Mouse (Mus musculus): ENCODE measurements around the gene Vsir.

Gene Vsir

GRCm38 (mm10) chr10:60354003-60354325 is 7.3 kb downstream of the Vsir start:
- no peak for DNase-seq

DNA sequence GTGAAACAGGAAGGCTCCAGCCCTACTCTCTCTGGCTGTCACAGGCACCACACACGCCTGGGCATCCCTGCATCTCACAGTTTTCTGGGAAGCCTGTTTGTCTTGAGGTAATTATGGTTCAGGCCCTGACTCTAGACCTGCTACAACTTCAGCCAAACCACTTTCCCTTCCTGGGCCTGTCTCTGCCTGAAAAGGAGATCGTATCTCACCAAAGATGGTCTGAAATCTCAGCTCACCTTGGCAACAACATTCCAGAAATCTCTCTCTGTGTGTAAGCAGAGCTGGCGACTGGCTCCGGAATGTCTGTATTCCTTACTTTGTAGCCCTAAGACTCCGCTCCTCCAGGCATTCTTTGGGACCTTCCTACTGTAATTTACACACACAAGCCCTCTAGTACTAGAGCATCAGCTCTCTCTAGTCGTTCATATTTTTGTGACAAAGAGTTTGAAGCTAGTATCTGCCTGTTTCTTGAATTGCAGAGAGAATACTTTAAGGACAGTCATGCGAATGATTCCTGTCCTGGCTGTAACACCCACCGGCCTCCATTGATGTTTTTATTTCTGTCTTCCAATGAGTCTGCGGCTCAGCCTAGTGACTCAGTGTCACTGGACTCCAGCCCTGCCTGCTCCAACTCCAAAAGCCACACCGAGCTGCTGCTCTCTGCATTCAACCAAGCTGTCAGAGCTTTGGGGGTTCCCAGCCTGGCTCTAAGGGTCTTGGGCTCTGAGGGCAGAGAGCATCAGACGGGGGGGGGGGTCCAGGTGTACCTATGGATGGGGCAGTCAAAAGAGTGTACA is 8.4 kb downstream of the Vsir start:
- no peak for DNase-seq

- no peak for DNase-seq
Observed at GRCm38 (mm10) chr10:60357441-60357840, 10.8 kb downstream of the Vsir start.

DNA sequence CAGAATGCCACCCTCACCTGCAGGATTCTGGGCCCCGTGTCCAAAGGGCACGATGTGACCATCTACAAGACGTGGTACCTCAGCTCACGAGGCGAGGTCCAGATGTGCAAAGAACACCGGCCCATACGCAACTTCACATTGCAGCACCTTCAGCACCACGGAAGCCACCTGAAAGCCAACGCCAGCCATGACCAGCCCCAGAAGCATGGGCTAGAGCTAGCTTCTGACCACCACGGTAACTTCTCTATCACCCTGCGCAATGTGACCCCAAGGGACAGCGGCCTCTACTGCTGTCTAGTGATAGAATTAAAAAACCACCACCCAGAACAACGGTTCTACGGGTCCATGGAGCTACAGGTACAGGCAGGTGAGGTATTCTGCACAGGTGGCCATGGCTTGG is 11.2 kb downstream of the Vsir start:
- DNase-seq, result no peak

- no peak for DNase-seq
Observed at GRCm38 (mm10) chr10:60358776-60359175, 12.1 kb downstream of the Vsir start.

GRCm38 (mm10) chr10:60361615-60362309 is 15.1 kb downstream of the Vsir start:
- DNase-seq, result no peak

- DNase-seq, result no peak
Observed at GRCm38 (mm10) chr10:60362310-60362628, 15.6 kb downstream of the Vsir start.

DNA sequence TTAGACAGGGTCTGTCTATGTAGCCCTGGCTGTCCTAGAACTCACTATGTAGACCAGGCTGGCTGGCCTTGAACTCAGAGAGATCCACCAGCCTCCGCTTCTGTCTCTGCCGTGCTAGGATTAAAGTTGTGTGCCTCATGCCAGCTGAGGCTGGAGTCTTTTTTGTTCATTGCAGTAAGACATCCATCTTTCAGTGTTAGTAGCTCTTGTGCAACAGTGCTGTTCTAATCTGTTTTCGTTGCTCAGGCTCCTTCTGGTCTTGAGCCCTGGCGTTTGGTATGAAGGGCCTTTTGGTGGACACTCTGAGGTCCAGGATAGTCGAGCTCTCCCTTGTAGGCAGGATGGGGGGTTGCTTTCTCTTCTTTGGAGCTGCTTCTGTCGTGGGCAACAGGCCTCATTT is 16.8 kb downstream of the Vsir start:
- no peak for DNase-seq

DNA sequence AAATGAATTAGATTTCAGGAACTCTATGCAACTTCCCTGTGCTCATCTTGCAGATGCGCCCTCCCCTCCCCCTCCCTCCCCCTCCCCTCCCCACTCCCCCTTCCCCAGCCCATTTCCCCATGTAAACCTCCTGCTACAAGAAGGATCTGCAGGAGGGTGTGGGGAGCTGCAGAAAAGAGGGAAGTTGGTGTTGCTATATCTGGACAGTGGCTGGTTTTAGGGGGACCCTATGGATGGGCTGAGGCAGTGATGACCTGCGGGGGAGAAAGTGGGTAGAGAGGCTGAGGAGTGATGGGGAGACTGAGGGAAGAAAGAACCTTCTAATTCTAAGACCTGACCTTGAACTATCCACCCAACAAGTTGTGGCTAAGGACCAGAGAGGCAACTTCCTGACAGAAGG is 20.5 kb downstream of the Vsir start:
- no peak for DNase-seq

- DNase-seq, result no peak
Observed at GRCm38 (mm10) chr10:60367904-60368303, 21.3 kb downstream of the Vsir start.

DNA sequence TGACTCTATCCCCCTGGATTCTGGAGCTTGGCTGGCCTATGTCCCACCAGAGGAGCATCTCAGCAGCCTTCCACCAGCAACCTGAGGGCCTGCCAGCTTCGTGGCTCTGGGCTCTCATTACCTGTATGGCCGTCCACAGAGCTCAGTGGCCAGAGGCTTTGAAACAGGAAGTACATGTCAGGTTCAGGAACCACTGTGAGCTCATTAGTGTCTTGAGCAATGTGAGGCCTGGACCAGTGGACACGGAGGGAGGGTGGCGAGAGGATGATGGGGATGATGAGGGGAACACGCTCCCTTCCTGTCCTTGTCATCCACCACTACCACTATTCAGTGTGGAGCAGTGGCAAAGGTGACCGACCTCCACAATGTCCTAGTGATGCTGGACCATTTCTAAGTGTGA is 22.8 kb downstream of the Vsir start:
- DNase-seq, result no peak

- DNase-seq, result peak; percentile 9
Observed at GRCm38 (mm10) chr10:60370098-60370497, 23.4 kb downstream of the Vsir start.

- no peak for DNase-seq
Observed at GRCm38 (mm10) chr10:60370601-60371061, 24.0 kb downstream of the Vsir start.

DNA sequence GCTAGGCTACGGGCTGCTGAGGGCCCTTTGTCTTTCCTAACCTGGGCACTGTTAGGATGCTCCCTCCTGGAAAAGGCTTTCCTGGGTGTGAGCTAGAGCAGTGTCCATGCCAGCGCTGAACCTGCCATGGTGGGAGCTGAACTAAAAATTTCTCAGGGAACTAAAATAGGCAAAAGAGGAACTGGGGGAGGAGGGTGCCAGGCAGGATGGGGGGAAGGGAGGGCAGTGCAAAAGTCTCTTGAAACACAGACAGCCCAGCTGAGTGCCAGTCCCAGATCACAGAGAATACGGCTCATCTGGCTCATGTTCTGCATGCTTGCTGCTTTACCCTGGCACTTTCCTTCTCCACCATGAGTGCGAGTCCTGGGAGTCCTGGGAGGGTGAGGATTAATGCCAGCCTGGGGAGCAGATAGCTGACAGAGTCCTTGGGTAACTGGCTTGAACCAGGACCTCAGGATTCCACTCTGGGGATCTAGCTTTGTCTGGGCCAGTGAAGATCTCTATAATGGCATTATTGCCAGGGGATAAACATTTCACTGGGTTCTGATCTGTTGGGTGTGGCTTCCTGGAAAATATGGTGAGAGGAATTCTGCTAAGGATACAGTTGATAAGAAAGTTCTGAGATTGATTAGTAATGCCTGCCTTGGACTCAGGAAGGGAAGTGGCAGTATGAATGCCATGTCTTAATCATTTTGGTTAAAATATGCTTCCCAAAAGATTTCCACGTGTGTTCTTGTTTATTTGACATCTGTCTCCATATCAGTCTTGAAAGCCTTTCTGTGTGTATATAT is 25.1 kb downstream of the Vsir start:
- DNase-seq, result no peak

- DNase-seq, result no peak
Observed at GRCm38 (mm10) chr10:60373543-60373936, 26.9 kb downstream of the Vsir start.

GRCm38 (mm10) chr10:60373937-60374578 is 27.4 kb downstream of the Vsir start:
- no peak for DNase-seq

DNA sequence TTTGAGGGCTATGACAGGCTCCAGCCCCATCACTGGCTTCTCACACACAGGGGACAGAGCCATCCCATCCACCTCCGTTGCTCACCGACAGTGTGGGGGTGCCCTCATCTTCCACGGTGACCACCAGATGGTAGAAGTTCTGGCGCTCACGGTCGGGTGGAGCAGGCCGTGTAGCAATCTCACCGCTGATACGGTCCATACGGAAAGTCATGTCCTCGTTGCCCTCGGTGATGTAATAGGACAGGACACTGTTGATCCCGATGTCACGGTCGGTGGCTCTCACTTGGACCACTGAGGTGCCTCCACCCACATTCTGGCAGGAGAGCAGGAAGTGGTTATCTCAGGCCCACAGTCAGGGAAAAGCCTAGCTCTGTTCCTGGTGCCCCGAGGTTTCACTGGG is 30.1 kb downstream of the Vsir start:
- DNase-seq, result no peak

GRCm38 (mm10) chr10:60379419-60379957 is 32.8 kb downstream of the Vsir start:
- DNase-seq, result no peak

GRCm38 (mm10) chr10:60380229-60380628 is 33.6 kb downstream of the Vsir start:
- DNase-seq, result no peak

- DNase-seq, result no peak
Observed at GRCm38 (mm10) chr10:60381142-60381925, 34.7 kb downstream of the Vsir start.

DNA sequence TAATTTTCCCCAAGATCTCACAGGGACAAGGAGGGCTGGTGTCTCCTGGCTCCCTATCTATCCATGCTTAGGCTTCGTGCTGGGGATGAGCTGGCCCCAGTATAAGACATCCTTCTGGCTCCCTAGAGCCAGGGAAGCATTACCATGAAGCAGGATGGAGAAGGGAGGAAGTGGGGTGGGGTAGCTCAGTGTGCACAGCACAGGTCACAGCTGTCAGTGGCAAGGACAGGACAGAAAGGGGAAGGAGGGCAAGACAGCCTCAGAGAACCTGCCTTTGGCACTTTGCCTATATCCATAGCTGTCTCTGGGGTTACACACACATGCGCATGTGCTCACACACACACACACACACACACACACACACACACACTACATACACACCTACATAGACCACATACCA is 41.7 kb downstream of the Vsir start:
- DNase-seq, result no peak

GRCm38 (mm10) chr10:60389447-60389865 is 42.8 kb downstream of the Vsir start:
- no peak for DNase-seq
